Mouse (Mus musculus): ENCODE results near the gene Ndufc2.

- TF ChIP-seq CTCF (IDR thresholded peaks at IDR 0.05; ENCODE audit: borderline replicate concordance, insufficient read depth, low read length): no peak
- no peak for TF ChIP-seq POLR2A (IDR thresholded peaks at IDR 0.05; ENCODE audit: low read depth, low read length)
Measured at GRCm38 (mm10) chr7:97414915-97415687, 15.3 kb downstream of the Ndufc2 start.

All from embryonic fibroblast, embryonic 13.5 days (primary cell).